Mouse (Mus musculus) thymus, adult 2 months (tissue): ENCODE data around the gene Idh3a.
A peak's percentile ranks its signal among the peaks of the same experiment; 100 is the strongest.

Experiments
- CTCF ChIP-seq: fragments of 200-500 bp; IDR thresholded peaks from 2 replicates; pipeline ENCODE4 v1.5.1; 2012; ENCODE audit warnings: mild to moderate bottlenecking, control low read depth, low read length, moderate library complexity, borderline replicate concordance; ENCODE audit not compliant: control insufficient read depth, poor library complexity, insufficient read depth; ENCODE audit errors: extremely low read depth
- POLR2A ChIP-seq: fragments of 200-500 bp; IDR thresholded peaks from 2 replicates; pipeline ENCODE4 v1.6.1; 2012; ENCODE audit warnings: mild to moderate bottlenecking, low read length, control low read depth, moderate library complexity; ENCODE audit not compliant: control insufficient read depth, poor library complexity, insufficient read depth; ENCODE audit errors: extremely low read depth

GRCm38 (mm10) chr9:54547536-54547935, 38.6 kb upstream of the Idh3a start:
- TF ChIP-seq POLR2A = no peak
- peak; percentile 37; the same call in 1 of the 2 replicates for TF ChIP-seq CTCF
